Mouse (Mus musculus) CD4-positive, CD25-positive, alpha-beta regulatory T cell, adult 2 months (primary cell): ENCODE data around the gene Vkorc1l1.
"Not testable (repeated sequence)": the region's sequence is repeated elsewhere in the genome, so short reads cannot be mapped to it uniquely, and the experiment has no call there.

ENCODE experiments used
- DNase-seq: peaks from one replicate; pipeline ENCODE4 v3.0.0-alpha.2; 2012; ENCODE audit warnings: low read depth, low spot score

The Vkorc1l1 gene

DNA sequence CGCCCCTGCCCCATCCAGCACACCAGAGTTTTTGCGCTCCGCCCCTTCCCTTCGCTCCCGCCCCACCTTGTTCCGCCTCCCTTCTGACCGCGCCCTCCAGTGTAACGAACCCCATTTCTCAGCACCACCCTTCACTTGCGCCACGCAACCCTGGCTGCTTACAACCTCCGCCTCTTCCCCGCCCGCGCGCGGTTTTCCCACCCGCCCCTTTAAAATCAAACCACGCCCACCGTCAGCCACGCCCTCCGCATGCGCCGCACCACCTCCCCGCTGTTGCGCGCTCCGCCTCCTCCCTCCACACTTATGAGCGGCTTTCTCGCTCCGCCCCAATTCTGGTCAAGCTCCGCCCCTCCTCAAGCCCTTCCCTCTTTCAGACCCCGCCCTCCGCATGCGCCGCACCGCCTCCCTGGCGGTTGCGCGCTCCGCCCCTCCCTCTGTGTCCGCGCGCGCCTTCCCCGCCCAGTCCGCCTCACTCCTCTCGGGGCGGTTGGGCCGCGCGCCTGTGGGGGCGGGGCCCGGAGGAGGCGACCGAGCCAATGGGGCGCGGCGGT is at the start of gene Vkorc1l1:
Vkorc1l1 (plus strand) TSS at position 476 of the 551 bp plus-strand sequence.
- DNase-seq: peak; percentile 99

DNA sequence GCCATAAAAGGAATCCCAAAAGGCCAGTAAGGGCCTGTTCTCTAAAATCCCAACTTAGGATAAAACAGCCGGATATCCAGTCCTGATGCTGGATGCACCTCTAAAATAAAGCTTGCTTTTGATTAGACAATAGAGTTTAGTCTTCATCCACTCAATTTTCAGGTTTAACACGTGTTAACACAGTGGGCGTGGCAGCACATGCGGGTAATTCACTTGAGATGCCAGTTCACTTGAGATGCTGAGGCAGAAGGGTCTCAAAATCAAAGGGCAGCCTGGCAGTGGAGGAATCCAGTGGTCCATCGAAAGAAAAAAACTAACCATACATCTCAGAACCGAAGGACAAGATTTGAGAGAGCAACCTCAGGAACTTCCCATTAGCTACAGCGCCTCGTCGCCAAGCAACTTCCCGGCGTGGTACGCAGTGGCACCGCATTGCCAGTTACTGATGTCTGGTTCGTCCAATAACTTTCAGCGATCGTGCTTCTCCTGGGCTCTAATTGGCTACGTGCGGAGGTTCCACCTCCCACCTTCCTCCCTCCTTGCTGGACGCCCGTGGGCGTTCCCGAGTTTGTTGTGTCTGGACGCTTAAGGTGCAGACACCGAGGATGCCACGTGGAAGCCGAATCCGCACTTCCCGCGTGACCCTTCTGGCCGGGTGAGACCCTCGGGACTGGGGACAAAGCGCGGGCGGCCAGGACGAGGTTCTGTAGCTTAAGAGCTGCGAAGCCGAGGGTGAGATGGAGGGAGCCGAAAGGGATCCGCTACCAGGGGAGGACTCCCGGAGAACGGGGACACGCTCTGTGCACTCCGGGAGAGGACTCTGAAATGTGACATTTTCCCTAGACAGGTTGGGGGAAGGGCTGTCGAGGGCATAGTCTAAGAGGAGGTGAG is 46.3 kb upstream of the Vkorc1l1 start, which contains the start of gene Zbed5:
Zbed5 (plus strand) TSS at position 526 of the 891 bp plus-strand sequence.
- peak; percentile 93 for DNase-seq

DNA sequence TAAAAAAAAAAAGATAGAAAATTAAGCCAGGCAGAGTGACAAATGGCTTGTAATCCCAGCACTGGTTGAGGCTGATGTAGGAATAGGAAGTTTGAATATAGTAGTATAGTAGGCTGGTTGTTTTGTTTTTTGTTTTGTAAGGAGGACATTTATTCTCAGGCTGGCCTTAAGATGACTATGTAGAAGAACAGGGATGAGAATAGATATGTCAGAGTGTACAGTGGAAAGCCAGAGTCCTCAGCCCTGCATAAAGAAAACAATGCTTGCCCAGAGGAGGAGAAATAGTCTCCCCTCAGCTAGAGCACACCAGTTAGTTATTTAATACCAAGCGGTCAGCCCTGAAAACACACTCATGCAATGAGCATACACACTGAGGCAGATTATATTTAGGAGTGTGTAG is 43.3 kb upstream of the Vkorc1l1 start, which contains the start of gene Phkg1:
Phkg1 (minus strand) TSS at position 101 of the 400 bp plus-strand sequence.
- DNase-seq: no peak

DNA sequence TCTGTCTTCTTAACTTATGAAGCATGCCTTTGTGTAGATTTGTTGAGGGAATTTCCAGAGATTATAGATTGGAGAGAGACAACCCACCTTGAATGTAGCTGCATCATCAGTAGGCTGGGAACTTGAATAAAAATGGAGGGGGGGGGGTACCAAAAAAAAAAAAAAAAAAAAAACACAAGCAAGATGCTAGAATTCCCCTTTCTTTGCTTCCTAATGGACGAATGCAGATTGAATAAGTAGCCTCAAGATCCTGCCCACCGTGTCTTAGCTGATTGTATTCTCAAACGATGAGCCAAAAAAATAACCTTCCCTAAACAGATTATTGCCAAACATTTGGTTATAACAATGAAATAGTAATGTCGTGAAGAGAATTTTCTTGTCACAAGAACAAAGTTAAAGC is 34.0 kb upstream of the Vkorc1l1 start:
- DNase-seq: no peak

- peak; percentile 78 for DNase-seq
Observed at GRCm38 (mm10) chr5:129908242-129908965, 33.4 kb upstream of the Vkorc1l1 start, which contains the start of gene Nupr1l. TSS of gene Nupr1l (plus strand) at chr5:129908540.

DNA sequence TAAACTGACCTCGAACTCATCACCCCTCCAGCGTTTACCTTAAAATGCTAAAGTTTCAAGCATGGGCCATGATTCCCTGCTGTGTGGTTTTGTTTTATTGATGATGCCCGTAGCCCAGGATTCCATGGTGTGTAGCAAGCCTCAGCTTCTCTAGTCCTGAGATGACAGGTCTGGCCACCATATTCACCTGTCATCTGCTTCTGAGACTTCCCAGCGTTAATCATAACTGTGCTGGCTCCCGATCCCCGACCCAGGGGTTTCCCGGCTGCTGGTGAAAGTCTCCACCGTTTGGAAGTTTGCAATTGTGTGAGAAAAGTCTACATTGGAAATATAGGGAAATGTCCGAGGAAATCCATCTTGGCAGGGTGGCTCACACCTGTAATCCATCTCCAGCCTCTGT is 32.6 kb upstream of the Vkorc1l1 start:
- DNase-seq: no peak

GRCm38 (mm10) chr5:129909591-129909990 is 32.2 kb upstream of the Vkorc1l1 start:
- no peak for DNase-seq

GRCm38 (mm10) chr5:129914024-129914423 is 27.7 kb upstream of the Vkorc1l1 start:
- DNase-seq: peak; percentile 77

DNA sequence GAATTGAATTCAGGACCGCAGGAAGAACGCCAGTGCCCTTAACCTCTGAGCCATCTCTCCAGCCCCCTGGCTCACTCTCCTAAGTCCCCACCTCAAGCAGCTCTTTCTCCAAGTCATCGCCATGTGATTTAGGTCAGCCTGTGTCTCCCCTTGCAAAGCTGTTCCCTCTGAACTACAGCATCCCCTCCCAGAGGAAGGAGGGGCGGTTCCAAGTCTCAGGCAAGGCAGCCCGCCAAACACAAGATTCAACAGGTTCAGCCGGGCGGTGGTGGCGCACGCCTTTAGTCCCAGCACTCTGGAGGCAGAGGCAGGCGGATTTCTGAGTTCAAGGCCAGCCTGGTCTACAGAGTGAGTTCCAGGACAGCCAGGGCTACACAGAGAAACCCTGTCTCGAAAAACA is 26.3 kb upstream of the Vkorc1l1 start:
- DNase-seq: not testable (repeated sequence)

- no peak for DNase-seq
Observed at GRCm38 (mm10) chr5:129918065-129918651, 23.6 kb upstream of the Vkorc1l1 start.

GRCm38 (mm10) chr5:129918752-129919151 is 23.0 kb upstream of the Vkorc1l1 start:
- DNase-seq: no peak

- DNase-seq: no peak
Observed at GRCm38 (mm10) chr5:129919320-129919719, 22.4 kb upstream of the Vkorc1l1 start.

DNA sequence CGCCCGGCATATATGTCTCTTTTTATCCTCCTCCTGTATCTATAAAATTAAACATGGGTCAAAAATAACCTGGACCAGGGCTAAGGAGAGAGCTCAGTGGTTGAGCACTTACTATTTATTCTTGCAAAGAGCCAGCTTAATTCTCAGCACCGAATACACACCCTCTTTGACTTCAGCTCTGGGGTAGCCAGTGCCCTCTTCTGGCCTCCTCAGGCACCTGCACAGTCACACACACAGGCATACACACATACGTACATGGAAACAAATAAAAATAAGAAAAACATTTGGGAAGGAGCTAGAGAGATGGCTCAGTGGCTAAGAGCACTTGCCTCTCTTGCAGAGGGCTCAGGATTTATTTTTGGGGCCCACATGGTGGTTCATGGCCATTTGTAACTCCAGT is 19.8 kb upstream of the Vkorc1l1 start:
- no peak for DNase-seq

- DNase-seq: no peak
Observed at GRCm38 (mm10) chr5:129924820-129925452, 16.8 kb upstream of the Vkorc1l1 start.

DNA sequence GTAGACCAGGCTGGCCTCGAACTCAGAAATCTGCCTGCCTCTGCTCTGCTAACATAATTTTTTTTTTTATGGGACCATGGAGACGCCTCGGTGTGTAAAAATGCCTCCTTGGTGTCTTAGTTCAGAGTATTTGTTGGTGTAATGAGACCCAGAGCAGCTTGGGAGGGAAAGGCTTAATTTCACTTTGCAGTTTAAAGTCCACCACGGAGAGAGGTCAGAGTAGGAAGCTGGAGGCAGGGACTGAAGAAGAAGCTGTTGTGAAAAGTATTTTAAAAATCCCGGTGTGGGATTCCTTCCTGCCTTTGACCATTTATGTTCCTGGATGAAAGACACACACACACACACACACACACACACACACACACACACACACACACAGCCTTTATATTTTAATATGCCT is 15.8 kb upstream of the Vkorc1l1 start:
- no peak for DNase-seq

DNA sequence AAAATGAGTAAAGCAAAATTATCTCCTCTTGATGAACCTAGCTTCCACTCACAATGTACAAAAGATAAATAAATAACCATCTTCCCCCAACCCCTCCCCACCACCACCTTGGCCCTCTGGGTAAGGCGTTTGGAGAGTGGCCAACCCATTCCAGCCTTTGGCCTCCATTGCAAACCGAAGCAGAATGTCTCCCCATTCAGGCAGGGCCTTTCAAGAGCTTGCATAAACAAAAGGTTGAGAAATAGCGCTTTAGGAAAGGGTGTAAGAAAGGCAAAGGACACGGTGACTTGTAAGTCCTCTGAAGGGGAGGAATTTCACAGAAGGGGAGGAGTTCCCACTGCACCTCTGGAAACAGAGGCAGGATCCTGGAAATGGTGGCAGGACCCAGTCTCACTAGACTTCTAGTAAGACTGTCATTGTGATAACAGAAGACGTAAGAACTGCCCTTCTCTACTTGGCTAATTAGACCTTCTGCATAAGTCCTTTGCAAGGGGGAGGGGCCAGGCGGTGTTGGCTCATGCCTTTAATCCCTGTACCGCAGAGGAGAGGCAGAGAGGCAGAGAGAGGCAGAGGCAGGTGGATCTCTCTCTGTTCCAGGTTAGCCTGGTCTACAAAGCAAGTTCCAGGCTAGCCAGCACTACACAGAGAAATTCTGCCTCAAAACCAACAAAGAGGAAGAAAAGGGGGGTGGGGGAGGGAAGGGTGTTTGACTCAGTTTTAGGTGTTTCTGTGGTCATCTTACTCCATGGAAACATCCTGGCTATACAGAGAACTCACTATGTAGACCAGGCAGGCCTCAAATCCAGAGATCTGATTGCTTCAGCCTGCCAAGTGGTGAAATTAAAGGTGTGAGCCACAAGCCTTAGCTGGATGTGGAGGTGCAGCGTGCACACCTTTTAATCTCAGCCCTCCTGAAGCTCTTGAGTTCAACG is 11.6 kb upstream of the Vkorc1l1 start:
- DNase-seq: no peak

GRCm38 (mm10) chr5:129936941-129937340 is 4.8 kb upstream of the Vkorc1l1 start:
- no peak for DNase-seq

- DNase-seq: no peak
Observed at GRCm38 (mm10) chr5:129940281-129940680, 1.5 kb upstream of the Vkorc1l1 start.

GRCm38 (mm10) chr5:129940736-129941494 is 855 bp upstream of the Vkorc1l1 start:
- peak; percentile 6 for DNase-seq
